Mouse (Mus musculus) erythroblast, embryonic 14.5 days (primary cell): ENCODE results near the gene Fgf8.

Source experiments
- GATA1 ChIP-seq: IDR thresholded peaks from 2 replicates; pipeline ENCODE4 v1.6.1; 2012; ENCODE audit warnings: low read length, inconsistent platforms, mixed read lengths
- TAL1 ChIP-seq: IDR thresholded peaks from 3 replicates; pipeline ENCODE4 v1.6.1; 2012; ENCODE audit warnings: low read length, inconsistent platforms, mixed read lengths

- TF ChIP-seq GATA1, result no peak
- TF ChIP-seq TAL1, result no peak
These were observed 44.7 kb upstream of the Fgf8 start for GRCm38 (mm10) chr19:45787450-45787849.
